Mouse (Mus musculus) right cerebral cortex, postnatal 25 days (tissue): ENCODE results near the gene Thsd7b.

Experiments used
- DNase-seq: peaks from one replicate; pipeline ENCODE4 v3.0.0; 2022

The Thsd7b gene

DNA sequence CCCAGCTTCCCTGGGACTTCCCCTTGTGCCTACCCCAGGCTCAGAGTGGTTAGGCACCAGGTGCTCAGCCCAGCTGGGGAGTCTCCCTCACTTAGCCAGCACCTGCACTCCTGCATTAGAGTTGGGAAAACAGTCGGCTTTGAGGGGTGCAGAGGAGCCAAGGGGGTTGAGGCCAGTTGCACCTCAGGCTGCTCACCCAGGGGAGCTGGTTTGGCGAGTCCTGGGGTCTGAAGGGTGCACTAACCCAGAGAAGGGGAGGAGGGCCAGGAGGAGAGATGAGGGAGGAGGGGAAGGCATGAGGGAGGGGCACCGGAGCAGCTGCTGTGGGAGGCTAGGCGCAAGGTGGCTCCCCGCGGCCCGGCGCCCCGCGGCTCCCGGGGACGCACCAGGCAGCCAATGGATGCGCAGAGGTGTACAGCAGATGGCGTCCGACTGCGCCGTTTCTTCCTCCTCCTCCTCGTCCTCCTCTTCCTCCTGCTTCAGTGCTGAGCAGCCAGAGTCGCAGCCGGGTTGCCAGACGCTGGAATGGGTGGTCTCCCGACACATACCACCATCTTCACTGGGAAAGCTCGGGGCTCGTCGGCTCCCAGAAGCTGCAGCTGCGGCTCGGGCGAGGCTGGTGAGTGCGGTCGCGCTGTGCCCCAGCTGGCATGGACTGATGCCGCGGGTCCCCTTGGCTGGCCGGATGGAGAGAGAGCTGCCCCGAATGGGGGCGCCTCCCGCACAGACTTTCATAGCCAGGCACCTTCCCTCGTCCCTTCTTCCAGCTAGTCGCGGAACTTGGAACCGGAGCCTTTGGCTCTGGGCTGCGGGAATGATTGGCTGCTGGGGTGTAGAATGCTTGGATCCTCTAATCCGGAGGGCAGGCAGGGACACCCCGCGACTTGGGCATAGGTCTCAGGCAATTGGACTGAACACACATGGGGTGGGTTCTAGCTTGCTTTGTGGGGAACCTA lies at the start of gene Thsd7b:
Gene Thsd7b (plus strand): TSS at position 321 of the 956 bp plus-strand sequence.
- DNase-seq, result peak; percentile 50

DNA sequence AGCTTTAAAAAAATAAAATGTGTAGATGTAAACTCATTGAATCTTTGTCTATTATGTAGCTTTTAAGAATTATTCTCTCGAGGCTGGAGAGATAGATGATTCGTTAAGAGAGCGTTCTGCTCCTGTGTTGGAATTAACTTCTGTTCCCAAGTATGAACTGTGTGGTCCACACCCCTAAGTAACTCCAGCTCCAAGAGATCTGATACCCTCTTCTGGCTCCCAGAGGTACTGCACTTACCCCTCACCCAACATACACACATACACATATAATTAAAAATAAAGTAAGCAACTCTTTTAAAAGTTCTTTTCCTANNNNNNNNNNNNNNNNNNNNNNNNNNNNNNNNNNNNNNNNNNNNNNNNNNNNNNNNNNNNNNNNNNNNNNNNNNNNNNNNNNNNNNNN lies 28.8 kb upstream of the Thsd7b start:
- no peak for DNase-seq

DNA sequence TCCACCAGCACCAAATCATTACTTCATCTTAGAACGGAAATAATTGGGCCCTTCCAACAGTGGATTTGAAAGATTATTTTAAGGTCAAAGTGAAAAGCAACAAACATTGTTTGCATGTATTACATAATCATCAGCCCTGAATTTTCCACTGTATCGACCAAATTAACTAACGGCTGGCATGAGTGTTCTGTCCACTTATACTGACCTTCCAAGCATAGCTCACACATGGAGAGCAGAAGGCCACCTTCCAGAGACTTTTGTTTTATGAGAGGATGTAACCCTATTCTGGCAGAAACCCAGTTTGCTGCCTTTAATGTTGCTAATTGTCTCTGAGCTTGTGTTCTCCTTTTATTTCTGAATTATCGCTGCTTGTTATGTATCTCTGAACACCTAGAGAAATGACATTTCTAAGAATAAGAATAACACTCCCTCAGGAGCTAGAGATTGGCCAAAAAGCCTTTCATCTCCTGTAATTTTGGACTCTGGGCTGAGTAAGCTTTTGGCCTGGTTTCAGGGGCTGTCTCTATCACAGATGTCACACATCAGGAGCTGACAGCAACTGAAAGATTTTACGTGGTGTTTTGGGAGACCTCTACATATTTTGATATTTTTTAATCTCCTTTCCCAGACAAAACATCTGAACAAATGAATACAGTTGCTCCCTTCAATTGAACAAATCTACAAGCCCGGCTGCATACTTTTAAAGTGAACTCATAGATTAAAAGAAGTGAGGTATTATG lies 22.2 kb upstream of the Thsd7b start:
- DNase-seq, result no peak

DNA sequence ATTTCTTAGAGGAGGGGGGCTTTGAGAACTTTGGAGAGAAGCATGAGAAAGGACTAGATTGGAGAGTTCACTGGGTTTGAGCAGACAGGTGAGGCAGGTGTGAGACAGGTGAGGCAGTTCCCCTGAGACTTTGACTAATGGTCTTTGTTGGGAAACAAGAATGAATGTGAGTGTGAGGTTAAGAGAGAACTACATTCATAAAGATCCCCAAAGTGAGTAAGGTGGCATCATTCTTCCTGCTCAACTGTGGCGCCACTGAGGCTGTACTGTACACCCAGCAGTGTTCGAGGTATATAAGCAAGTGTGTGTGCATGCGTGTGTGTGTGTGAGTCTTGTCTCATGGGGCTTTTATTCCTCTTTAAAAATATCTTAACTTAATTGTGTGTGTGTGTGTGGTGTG lies 6.4 kb upstream of the Thsd7b start:
- no peak for DNase-seq

DNA sequence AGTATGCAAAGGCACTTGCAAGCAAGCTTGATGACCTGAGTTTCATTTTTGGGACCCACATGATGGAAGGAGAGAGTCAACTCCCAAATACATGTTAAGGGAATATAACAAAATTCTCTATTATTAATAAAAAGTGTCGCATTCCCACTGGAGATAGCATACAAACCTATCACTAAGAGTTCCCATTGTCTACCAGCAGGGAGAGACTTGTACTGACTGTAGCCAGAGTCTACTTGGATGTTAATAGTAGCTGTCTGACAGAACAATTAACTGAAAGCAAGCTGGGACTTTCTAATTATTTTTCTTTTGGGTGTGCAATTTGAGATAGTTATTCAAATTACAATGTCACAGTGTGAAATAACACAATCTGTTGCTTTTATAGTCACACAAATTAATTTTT lies 31.1 kb downstream of the Thsd7b start:
- DNase-seq, result no peak

DNA sequence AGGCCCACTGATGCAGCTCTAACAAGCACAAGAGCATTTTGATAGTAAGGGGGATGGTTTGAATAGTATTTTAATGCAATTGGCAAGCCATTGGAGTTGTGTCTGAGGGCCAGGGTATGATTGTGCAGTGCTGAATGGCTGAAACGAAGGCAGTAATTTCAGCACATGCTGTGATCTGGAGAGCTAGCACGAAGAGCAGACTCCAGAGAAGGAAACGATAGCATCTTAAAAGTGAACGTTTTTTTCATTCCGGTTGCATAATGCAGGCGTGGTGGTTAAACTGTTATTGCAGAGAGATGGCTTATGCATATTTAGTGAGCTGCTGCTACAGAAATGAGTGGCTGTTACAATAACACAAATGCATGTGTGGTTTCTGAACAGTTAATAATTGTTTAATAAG lies 51.3 kb downstream of the Thsd7b start:
- DNase-seq, result peak; percentile 9

DNA sequence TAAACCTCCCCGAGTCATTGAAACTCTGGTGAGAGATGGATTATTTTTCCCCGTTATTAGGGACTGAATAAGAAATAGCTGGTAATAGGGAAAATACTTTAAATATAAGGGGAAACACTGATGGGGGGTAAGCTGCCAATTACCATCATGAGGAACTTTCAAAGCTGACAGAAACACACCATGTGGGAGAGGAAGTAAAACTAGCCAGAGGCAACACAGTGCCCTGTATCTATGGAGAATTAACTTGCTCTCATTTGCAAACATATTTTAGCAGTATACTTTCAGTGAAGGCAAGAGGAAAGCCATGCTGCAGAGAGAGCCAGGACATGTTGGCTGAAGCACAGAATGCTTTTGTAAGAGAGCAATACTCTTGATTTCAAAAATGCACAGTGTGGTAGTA lies 51.7 kb downstream of the Thsd7b start:
- DNase-seq, result no peak

DNA sequence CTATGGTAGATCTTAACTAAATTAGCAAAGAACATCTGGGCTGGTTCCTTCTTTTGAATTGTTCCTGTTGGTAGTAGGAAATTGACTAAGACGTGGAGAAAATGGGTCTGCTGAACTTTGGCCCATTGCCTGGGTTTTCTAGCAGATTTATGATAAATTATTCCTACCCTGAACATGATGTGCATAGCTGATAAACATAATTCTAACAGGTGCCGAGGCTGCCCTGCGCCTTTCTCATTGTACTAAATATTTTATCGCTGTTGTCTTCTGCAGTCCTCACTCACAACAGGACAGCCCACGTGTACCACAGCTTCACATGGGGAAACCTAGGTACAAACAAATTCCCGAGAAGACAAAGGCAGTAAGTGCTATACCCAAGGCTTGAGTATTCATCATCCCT lies 83.5 kb downstream of the Thsd7b start:
- no peak for DNase-seq

DNA sequence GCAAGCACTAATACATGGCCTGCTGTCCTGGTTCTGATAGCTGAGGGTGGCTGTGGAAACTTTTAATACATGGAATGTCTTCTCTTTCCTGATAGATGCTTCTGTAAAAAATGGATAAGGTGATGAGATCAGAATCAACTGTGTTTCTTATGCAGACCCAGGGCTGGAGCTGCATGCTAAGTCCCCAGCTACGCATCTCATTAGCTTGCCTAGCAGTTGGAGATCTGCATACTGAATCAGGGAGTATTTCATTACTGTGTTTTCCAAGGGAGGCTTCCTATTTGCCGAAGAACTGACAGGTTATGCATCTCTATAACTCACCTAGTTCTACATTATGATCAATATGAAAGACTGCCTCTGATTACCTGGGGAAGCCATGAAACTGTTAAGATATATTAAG lies 84.3 kb downstream of the Thsd7b start:
- DNase-seq, result no peak

DNA sequence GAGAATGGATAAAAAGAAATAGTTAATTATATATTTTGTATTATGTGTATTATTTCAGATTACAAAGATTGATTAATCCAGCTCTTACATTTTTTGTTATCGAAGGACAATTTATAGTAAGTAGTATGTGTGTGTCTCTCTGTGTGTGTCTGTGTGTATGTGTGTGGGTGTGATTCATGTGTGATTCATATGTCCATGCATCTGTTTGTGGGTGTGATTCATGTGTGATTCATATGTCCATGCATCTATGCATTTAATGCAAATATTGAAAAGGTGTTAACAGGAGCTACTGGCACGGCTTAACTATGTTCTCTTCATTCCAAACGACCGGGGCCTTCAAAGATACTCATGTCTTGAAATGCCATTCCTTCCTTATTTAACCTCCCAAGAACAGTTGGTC lies 90.3 kb downstream of the Thsd7b start:
- no peak for DNase-seq

DNA sequence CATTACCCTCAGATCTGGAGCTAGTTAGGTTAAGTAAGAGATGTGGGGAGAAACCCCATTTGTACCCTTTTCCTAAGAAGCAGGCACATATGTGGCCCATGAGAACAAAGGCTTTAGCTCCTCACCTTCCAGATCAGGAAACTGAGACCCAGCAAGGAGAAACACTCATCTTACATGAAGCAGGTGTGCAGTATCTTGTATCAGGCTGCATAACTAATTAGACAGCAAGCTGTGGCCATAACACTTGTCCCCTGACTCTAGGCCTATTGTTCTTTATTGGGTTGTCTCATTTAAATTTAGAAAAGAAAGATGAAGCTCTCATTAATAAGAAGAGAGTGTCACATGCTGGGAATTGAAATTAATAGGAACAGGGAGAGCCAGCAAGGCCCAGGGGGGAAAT lies 91.7 kb downstream of the Thsd7b start:
- no peak for DNase-seq

DNA sequence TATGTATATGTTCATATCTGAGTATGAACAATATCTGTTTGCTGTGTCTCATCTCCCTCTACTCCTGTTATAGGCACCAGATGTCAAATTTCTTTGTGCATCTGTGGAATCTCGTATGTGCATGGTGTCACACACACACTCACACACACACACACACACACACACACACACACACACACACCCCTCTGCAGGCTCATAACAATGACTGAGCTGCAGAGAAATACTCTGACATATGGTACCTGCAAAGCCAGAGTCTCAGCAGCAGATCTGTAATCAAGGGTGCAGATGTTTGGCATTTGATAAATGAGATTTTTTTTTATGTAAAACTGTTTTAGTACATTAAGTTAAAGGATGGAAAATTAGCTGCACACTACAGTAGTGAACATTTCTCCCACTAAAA lies 92.5 kb downstream of the Thsd7b start:
- DNase-seq, result no peak

DNA sequence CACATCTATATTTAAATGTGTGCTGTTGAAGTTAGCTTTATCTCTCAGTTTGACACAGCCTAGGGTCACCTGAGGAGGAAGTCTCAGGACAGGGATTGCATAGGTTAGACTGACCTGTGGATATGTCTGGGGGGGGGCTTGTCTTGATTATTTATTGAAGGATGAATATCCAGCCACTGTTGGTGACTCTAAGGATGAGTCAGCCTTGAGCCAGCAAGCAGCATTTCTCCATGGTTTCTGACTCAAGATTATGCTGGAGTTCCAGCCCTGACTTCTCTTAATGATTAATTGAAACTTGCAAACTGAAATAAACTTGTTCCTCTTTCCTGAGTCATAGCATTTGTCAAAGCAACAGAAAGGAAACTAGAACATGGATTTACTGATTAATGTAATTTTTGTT lies 113.4 kb downstream of the Thsd7b start:
- no peak for DNase-seq

DNA sequence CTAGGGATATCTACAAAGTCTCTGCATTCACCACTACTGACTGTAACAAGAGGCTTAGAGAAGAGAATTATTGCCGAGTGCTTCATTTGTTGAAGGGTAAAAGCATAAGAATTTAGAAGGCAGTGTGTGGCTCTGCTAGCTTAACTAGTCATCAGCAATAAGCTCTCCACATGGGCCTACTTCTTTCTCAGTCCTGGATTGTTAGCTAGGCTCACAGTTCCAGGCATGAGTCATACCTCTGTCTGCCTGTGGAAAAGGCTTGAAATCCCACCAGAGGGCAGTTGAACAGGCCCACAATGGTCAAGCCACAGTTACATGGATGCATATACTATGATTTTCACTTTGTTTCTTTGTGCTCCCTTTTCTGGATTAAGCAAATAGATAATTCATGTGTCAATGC lies 138.5 kb downstream of the Thsd7b start:
- no peak for DNase-seq

DNA sequence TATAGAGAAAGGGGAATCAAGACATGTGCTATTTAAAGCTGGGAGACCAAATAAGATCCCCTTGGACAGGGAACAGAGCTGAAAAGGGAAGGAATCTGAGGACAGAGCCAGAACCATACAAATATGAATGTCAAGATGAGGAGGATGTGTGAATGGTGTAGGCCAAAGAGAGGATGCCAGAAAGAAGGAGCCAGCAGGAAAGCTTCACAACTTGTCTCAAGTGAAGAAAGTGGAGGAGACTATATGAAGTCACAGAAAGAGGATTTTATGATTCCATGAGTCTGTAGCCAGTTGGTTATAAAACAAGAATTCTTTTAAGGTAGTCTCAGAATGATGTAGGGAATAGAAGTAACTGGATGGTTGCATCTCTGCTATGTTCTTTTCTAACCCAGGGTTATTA lies 148.5 kb downstream of the Thsd7b start:
- DNase-seq, result no peak

DNA sequence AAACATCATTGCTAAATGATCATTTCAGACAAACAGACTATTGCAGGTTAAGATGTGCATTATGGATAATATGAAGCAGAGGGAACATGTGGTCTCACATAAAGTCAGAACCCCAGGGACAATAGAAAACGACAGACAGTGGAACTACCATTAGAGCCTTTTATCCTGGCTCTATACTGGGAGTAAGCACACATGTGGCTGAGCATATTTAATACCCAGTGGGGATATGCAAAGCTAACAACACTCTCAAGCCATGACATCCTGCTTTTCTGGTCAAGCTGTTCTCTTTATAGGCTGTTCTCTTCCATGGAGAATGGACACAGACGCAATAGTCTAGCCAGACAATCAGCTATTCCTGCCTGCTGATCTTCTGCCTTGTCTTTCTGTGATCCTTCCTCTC lies 191.3 kb downstream of the Thsd7b start:
- no peak for DNase-seq

DNA sequence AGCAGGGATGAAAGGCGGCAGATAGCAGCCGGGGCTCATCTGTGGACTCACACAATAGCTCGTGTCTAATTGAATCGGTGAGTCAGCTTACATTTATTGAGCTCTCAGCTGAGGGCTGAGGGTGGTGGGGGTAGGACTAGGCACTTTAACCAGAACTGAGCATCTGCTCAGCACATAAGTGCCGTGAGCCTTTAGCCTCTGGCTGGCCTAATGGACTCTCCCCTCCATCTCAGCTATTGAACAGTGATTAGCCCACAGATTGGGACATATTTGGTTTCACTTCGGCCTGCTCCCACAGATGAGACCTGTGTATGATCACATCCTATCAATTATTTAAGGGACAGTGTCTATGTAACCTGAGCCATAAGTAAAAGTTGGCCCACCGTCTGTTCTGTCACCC lies 200.4 kb downstream of the Thsd7b start:
- no peak for DNase-seq

DNA sequence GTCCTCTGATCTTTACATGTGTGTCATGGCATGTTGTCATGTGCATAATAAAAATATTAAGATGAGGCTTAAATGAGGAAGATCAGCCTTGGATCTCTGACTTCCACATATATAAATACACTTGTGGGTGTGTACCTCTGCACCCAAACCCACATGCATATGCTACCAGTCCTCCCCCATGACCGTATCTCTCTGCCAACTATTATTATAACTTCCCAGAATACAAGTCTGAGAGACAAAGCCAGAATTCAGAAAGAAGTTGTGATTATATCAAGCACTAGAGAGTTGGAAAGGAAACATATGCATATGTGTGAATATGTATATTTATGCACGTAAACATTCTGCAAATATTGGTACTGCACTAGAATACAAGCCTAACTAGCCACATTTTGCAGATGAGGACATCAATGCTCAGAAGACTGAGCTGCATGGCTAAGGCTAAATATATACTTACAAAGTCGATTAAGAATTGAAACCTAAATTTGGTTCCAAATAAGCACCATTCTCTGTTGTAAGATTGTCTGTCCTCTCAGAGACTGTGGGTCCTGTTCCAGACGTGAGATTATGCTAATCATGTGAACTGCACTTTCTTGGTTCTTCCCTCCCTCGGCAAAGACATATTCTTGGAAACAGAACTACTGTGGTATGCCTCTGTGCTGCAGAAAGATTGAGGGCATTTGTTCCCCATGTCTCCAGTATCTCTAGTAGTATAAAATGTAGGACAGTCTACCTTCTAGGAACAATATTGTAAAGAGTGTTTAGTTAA lies 211.3 kb downstream of the Thsd7b start:
- no peak for DNase-seq

DNA sequence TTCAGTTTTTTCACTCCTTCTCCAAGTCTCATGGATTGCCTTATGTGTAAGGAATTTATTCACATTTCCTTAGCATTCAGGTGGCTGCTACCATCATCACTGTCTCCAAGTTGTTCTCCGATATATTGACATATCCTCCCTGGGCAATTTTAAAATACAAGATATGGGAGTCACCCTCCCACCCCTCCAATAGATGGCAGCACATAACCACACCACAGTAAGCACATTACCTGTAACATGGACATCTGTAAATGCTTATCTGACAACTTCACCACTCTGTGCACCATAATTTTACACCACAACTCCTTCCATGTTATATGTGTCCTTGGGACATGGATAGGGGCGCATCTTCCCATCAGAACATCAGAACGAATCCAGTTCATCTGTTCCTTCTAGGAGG lies 218.0 kb downstream of the Thsd7b start:
- DNase-seq, result no peak

DNA sequence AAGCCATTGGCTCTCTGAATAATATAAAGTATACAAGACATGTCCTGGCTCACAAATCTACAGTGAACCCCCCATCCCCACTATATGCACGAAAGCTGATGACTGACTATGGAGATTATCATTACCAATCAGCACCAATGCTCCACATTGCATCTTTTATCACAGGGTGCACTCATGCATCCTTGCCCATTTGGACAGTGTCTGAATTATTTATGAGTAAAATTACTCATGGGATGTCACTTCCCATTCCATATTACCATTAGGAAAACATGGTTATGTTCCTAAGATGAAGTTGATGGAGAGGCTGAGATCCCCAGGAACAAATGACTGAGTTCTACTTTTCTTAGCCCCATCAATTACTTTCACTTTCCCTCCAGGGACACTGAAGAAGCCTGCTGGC lies 220.8 kb downstream of the Thsd7b start:
- no peak for DNase-seq

DNA sequence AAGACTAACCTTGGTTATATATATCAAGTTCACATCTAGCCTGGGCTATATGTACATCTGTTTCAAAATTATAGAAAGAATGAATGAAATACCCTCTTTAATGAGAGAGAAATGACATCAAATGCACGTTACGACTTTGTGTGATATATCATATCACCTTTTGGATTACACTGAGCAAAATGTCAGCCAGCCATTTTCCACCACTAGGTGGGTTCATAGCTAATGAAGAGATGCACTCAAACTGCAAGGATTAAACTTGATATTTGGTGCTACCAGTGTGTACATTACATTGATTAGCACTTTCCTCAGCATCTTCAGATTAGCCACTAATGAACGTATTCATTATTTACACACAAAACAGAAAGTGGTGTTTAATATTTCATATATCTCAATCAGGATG lies 228.6 kb downstream of the Thsd7b start:
- DNase-seq, result no peak

DNA sequence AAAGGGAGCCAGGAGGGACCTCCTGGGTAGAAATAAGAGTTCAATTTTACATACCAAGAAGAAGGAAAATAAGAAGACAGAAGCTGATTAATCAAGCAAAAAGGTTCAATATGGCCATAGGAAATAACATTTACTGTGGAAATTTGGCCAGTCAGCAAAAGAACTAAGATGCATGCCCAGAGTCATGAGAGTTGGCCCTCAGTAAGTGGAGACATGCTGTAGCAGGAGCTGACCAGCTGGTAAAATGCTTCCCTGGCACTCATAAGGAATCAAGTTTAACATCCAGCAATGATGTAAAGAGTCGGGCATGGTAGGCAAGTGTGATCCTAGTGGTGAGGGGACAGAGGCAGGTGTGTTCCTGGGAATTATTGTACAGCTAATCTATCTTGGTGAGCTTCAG lies 243.3 kb downstream of the Thsd7b start:
- DNase-seq, result no peak

DNA sequence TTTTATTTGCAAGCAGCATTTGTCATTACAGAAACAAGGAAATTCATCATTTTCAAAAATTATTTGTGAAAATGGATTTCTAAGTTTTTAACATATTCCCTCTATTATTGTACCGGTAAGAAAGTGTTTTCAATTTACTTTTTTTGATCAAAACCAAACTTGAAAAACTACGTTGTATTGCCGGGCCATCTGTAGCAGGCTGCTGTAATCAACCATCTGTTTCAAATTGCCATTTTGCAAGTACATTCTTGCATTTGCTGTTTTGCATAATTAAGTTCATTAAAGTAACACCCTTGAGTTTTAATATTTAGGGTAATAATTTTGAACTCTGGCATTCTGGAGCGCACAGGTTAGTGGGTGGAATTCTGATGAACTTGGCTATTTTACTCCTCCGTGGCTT lies 246.6 kb downstream of the Thsd7b start:
- no peak for DNase-seq

DNA sequence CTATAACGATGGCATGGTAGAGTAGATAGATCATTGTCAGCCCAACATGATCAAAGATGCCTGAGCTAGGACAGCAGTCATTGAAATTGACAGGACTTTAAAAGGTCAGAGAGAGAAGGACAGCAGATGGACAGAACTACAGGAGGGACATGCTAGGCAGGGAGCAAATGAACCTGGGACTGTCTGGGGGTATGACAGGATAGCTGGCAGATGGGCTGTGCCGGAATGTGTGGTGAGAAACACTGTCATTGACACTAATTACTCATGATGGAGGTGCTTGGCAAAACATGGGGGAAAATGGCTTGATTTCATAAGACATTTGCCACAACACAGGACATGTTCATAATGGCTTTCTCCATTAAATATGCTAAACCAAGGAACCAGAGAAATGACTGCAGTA lies 253.9 kb downstream of the Thsd7b start:
- DNase-seq, result no peak
